Mouse (Mus musculus) kidney, embryonic 16.5 days (tissue): ENCODE measurements around the gene Ahsa2. TPM values are rescaled to one million over a fixed set of nuclear protein-coding genes. Genes with fewer than 3 reads are reported as not detected.
A peak's percentile ranks its signal among the peaks of the same experiment; 100 is the strongest.
"Not testable (repeated sequence)": the region's sequence is repeated elsewhere in the genome, so short reads cannot be mapped to it uniquely, and the experiment has no call there.

Experiments
- ATAC-seq: fragments of 200-750 bp; cut with Nextera tagmentation; 2 replicates; pipeline ENCODE4 v1.8.0; 2017; ENCODE audit warnings: moderate TSS enrichment; ENCODE audit not compliant: low FRiP score, low TSS enrichment
- H3K27ac ChIP-seq: fragments of 300-500 bp; sonication (generic); 2 replicates; pipeline ENCODE4 v1.5.1; 2014; ENCODE audit warnings: low read length
- H3K27me3 ChIP-seq: fragments of 300-500 bp; sonication (generic); 2 replicates; pipeline ENCODE4 v1.6.1; 2014; ENCODE audit warnings: low read length, control low read depth, mixed read lengths; ENCODE audit not compliant: insufficient read depth
- H3K36me3 ChIP-seq: fragments of 300-500 bp; sonication (generic); 2 replicates; pipeline ENCODE4 v1.6.1; 2014; ENCODE audit warnings: low read length, control low read depth, mixed read lengths; ENCODE audit not compliant: insufficient read depth
- H3K4me1 ChIP-seq: fragments of 300-500 bp; sonication (generic); 2 replicates; pipeline ENCODE4 v1.6.1; 2014; ENCODE audit warnings: low read length, control low read depth, mixed read lengths; ENCODE audit not compliant: insufficient read depth
- H3K4me2 ChIP-seq: fragments of 300-500 bp; sonication (generic); replicated peaks from 2 replicates; pipeline ENCODE4 v1.6.1; 2014; ENCODE audit warnings: low read depth, low read length
- H3K4me3 ChIP-seq: fragments of 300-500 bp; sonication (generic); 2 replicates; pipeline ENCODE4 v1.5.1; 2014; ENCODE audit warnings: mild to moderate bottlenecking, low read length
- H3K9ac ChIP-seq: fragments of 300-500 bp; sonication (generic); replicated peaks from 2 replicates; pipeline ENCODE4 v1.6.1; 2014; ENCODE audit warnings: low read length
- H3K9me3 ChIP-seq: fragments of 300-500 bp; sonication (generic); 2 replicates; pipeline ENCODE4 v1.6.1; 2016; ENCODE audit warnings: low read length, control low read depth
- WGBS: fragments of 180-500 bp; shearing (Covaris S2); extraction: QIAGEN DNeasy Blood & Tissue Kit; methylation state at CpG from one replicate; pipeline ENCODE4 v1.1.7; 2014; 5-methylcytosine and 5-hydroxymethylcytosine counted together
- polyA plus RNA-seq: library from polyadenylated mRNA; unstranded; fragments of >200 nt; fragmentation: Nextera tagmentation; extraction: Ambion mirVana; gene quantifications from 2 replicates; pipeline ENCODE4 v1.2.1, GENCODE M21; 2015

Gene Ahsa2
- polyA plus RNA-seq, result 81.7 and 83.1 TPM in 2 replicates

DNA sequence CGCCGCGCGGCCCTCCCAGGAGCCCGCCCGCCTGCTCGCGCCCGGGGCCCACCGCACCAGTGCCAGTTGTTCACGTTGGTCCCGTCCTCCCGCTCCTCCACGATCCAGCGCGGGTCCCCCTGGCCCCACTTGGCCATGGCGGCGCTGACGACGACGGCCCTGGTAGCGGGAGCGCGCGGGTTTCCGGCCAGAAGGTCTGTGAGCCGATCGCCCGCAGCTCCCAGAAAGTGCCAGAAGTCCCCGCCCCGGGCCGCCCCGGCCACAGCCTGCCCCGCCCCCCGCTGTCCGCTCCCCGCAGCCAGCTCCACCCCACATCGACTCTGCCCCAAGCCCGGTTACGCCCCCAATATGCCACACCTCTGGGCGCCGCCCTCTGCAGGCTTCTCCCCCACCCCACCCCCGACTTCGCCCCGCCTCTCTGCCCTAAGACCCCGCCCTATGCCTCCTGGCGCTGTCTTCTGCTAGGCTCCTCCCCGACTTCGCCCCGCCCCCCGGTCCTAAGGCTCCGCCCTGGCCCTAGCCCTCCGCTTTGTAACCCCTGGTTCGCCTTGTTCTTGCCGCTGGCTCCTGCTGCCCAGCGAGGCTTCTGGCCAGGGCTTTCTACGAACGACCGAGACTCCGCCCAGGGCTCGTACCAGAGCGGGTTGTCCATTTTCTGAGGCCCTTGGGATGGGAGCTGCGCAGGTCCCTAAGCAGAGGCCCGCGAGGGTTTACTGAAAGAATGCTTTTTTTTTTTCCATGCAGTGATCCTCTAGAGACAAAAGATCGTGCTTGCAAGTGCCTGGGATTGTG, at the start of gene Ahsa2:
Gene Ahsa2 (minus strand): TSS at position 313 of the 792 bp plus-strand sequence.
- WGBS, result under 1% methylated on average over 56 of the region's 66 CpGs
- Histone ChIP-seq H3K4me2 (peak within 1 kb of the TSS; percentile 69), H3K9me3 (no peaks in the 10 kb centered on the region), H3K4me3 (peak within 1 kb of the TSS; percentile 86), H3K9ac (peak within 1 kb of the TSS; percentile 95), H3K27me3 (no peaks in the 10 kb centered on the region), H3K36me3 (peaks cover 17% of the 10 kb centered on the region), H3K4me1 (peaks cover 20% of the 10 kb centered on the region), H3K27ac (peak within 1 kb of the TSS; percentile 96)
- ATAC-seq, result peak; percentile 97

- WGBS, result 86% methylated on average over 2 of the region's 2 CpGs
- no peaks in the 10 kb centered on the region for H3K9me3 ChIP-seq
- ATAC-seq, result no peak
Observed at GRCm38 (mm10) chr11:23537446-23537845, 39.6 kb upstream of the Ahsa2 start.

GRCm38 (mm10) chr11:23520473-23521205, 22.8 kb upstream of the Ahsa2 start, which contains the start of gene 1700093K21Rik:
Gene 1700093K21Rik (minus strand): TSS chr11:23521155.
- no peak within 1 kb of the TSS for H3K27ac ChIP-seq
- no peaks in the 10 kb centered on the region for H3K9me3 ChIP-seq
- no peak within 1 kb of the TSS for H3K9ac ChIP-seq
- no peak within 1 kb of the TSS for H3K4me2 ChIP-seq
- no peak within 1 kb of the TSS for H3K4me3 ChIP-seq
- WGBS, result 54% methylated on average over 5 of the region's 5 CpGs
- H3K4me1 ChIP-seq, result no peaks in the 10 kb centered on the region
- no peaks in the 10 kb centered on the region for H3K27me3 ChIP-seq
- ATAC-seq, result no peak
- H3K36me3 ChIP-seq, result no peaks in the 10 kb centered on the region

More at GRCm38 (mm10) chr11:23537446-23537845, 39.6 kb upstream of the Ahsa2 start:
- no peaks in the 10 kb centered on the region for H3K4me1 ChIP-seq
- H3K9ac ChIP-seq, result no peak overlapping the region
- no peak overlapping the region for H3K4me2 ChIP-seq
- H3K36me3 ChIP-seq, result no peaks in the 10 kb centered on the region
- no peak overlapping the region for H3K27ac ChIP-seq
- no peaks in the 10 kb centered on the region for H3K27me3 ChIP-seq
- H3K4me3 ChIP-seq, result no peak overlapping the region

DNA sequence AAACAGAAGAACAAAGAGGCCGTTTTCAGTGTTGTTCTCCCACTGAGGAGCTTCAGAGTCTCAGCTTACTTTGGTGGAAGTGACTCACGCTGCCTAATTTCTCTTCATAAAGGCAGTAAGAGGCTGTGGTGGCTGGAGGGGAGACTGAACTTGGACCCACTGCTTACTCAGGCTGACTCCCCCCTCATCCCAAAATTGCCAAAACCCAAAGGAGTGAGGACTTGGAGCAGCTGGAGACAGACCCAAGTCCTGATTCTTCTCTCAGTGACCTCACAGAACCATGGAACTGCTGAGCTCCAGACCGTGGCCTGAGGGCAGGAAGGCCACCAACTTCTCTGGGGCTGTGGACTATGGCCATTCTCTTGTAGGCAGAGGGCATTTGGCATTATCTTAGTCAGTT, 21.2 kb upstream of the Ahsa2 start:
- H3K9ac ChIP-seq, result no peak overlapping the region
- WGBS, result 75% methylated on average over 3 of the region's 3 CpGs
- H3K4me2 ChIP-seq, result no peak overlapping the region

GRCm38 (mm10) chr11:23515315-23515714, 17.5 kb upstream of the Ahsa2 start:
- no peak for ATAC-seq
- Histone ChIP-seq H3K27me3 (no peaks in the 10 kb centered on the region), H3K9ac (no peak overlapping the region), H3K4me2 (no peak overlapping the region), H3K27ac (no peak overlapping the region), H3K9me3 (no peaks in the 10 kb centered on the region), H3K4me1 (no peaks in the 10 kb centered on the region), H3K4me3 (no peak overlapping the region), H3K36me3 (no peaks in the 10 kb centered on the region)
- WGBS, result 76% methylated on average over 2 of the region's 2 CpGs

More for the DNA sequence above, 21.2 kb upstream of the Ahsa2 start:
- Histone ChIP-seq H3K27me3 (no peaks in the 10 kb centered on the region), H3K9me3 (no peaks in the 10 kb centered on the region), H3K27ac (no peak overlapping the region), H3K36me3 (no peaks in the 10 kb centered on the region), H3K4me1 (no peaks in the 10 kb centered on the region), H3K4me3 (no peak overlapping the region)
- ATAC-seq, result no peak

- H3K27me3 ChIP-seq, H3K36me3 ChIP-seq, H3K27ac ChIP-seq, H3K4me1 ChIP-seq, H3K9me3 ChIP-seq, H3K9ac ChIP-seq, ATAC-seq, H3K4me3 ChIP-seq, H3K4me2 ChIP-seq: not testable (repeated sequence)
- 26% methylated on average over 3 of the region's 4 CpGs for WGBS
Observed at GRCm38 (mm10) chr11:23514785-23515184, 17.0 kb upstream of the Ahsa2 start.

- not testable (repeated sequence) for H3K27ac ChIP-seq, ATAC-seq, H3K4me3 ChIP-seq, H3K4me2 ChIP-seq, H3K4me1 ChIP-seq, H3K27me3 ChIP-seq, H3K9ac ChIP-seq, H3K36me3 ChIP-seq, H3K9me3 ChIP-seq
- 77% methylated on average over 5 of the region's 5 CpGs for WGBS
Observed at GRCm38 (mm10) chr11:23504801-23505200, 7.0 kb upstream of the Ahsa2 start.

DNA sequence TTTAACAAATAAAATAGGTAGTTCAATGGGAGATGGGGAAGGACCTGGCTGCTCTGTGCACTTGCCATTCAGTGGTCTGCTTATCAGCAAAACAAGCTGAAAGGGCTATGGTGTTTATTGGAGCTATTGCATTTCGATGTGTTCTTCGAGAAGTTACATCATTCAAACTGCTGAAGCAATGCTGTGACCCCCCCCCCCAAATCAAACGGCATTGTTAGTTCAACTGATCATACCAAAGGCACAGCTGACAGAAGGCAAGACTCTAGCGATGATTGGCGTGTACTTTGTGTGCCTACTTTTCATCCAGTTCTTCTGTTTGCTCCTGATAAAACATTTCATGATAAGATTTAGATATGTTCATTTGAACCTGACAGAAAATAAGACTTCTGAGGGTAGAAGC, 779 bp upstream of the Ahsa2 start:
- H3K4me3 ChIP-seq, result peak overlapping the region; percentile 50
- peaks cover 20% of the 10 kb centered on the region for H3K4me1 ChIP-seq
- peak overlapping the region; percentile 71 for H3K9ac ChIP-seq
- peaks cover 11% of the 10 kb centered on the region for H3K36me3 ChIP-seq
- 66% methylated on average over 5 of the region's 5 CpGs for WGBS
- peak overlapping the region; percentile 72 for H3K27ac ChIP-seq
- ATAC-seq, result no peak
- peak overlapping the region; percentile 69 for H3K4me2 ChIP-seq
- no peaks in the 10 kb centered on the region for H3K9me3 ChIP-seq
- H3K27me3 ChIP-seq, result no peaks in the 10 kb centered on the region

DNA sequence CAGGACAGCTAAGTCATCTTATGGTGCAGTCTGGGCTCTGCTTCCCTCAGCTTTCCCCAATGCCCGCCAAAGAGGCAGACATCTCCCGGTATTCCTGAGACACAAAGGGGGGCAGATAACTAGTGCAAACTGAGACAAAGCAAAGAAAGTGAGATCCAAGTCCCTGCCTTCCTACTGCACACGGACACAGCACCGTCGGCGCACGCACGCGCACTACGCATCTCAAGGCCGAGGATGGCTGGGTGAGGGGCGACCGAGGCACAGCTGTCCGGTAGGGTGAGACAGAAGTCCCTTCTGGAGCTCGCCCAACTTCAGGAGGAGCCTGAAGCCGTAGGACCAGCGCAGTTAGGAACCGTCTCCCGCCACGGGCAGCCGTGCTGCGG, 504 bp downstream of the Ahsa2 start:
- H3K27me3 ChIP-seq, result no peaks in the 10 kb centered on the region
- peak overlapping the region; percentile 95 for H3K9ac ChIP-seq
- H3K4me2 ChIP-seq, result peak overlapping the region; percentile 67
- H3K9me3 ChIP-seq, result no peaks in the 10 kb centered on the region
- peak overlapping the region; percentile 96 for H3K27ac ChIP-seq
- peaks cover 23% of the 10 kb centered on the region for H3K36me3 ChIP-seq
- peaks cover 20% of the 10 kb centered on the region for H3K4me1 ChIP-seq
- peak; percentile 87 for ATAC-seq
- H3K4me3 ChIP-seq, result peak overlapping the region; percentile 86
- under 1% methylated on average over 21 of the region's 22 CpGs for WGBS

DNA sequence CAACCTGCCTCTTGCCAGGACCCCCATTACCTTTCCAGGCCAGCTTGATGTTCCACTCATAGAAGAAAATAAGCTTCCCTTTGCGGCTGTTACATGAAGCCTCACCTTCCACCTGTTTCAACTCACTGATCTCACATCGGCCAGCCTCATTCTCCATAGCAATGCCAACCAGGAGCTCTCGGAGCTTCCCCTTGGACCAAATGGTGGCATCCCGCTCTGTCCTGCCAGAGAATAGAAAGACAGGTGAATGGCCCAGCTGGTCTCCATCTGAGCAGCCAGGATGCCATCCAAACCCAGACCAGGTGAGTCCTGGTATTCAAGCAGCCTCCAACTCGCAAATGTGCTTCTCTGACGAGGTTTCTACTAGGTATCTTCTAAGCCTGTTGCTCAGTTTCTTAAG, 1.2 kb downstream of the Ahsa2 start:
- Histone ChIP-seq H3K9ac (peak overlapping the region; percentile 95), H3K4me2 (peak overlapping the region; percentile 67), H3K36me3 (peaks cover 29% of the 10 kb centered on the region), H3K27me3 (no peaks in the 10 kb centered on the region), H3K4me1 (peaks cover 20% of the 10 kb centered on the region), H3K4me3 (peak overlapping the region; percentile 86), H3K27ac (no peak overlapping the region), H3K9me3 (no peaks in the 10 kb centered on the region)
- WGBS, result 22% methylated on average over 6 of the region's 6 CpGs
- no peak for ATAC-seq
